Mouse (Mus musculus): ENCODE measurements around the gene Fam43a.

DNA sequence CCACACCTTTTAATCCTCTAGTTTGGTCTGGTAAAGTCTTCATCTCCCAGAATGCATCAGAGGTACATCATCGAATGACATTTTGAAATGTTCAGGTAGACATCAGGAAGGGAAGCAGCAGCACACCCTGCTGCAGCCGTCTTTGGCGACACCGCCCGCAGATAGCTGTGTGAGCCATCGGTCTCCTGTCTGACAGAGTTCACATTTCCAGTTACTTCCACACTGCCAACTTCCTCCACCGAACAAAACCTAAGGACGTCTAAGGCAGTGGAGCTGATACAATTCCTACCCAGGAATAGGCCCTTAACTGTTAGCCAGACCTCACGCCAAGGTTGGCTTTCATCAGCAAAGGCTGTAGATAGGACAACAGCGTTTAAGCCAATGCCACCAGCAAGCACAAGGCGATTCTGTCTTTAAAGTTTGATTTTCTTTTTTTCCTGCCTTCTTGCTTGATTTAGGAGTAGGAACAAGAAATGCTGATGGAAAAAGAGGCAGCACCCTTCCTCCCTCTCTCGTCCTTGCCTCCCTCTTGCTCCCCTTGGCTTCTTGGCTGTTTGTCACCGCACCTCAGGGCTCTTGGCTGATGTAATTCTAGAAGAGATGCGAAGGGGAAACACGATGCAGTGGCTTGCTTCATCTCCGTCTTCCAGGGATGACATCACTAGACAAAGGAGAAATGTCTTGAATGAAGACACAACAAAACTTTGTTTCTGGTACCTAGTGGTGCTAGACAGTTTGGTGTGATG lies 4.7 kb downstream of the Fam43a start:
- no peak for TF ChIP-seq CTCF (conservative IDR thresholded peaks at IDR 0.05; ENCODE audit: insufficient read depth, insufficient read length, low read depth, low read length)
- TF ChIP-seq POLR2A (IDR thresholded peaks at IDR 0.05; ENCODE audit: low read depth, low read length): no peak

All from kidney, adult 2 months (tissue).